ENCODE assay signal across 16 mouse cellular contexts in the genomic region with DNA sequence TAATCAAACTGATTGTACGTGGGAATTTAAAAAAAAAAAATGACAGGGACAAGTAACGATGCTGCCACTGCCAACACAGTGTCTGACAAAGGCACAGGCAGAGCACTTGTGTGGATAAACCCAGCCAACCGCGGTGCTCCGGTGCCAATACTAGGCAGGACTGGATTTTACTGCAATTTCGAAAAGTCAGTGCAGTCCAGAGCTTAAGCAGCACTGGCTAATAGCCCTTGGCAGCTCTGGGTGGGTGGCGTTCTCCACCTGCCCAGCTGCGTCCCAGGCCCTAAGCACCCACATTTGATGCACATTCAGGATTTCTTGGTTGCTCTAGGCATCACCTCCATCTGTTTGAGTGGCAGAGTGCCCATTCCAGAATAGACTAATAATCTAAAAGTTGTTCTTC. TPM values are rescaled to one million over a fixed set of nuclear protein-coding genes. Genes with fewer than 3 reads are reported as not detected.
DNase-seq lines count a peak whose midpoint lies in the region; ATAC-seq lines count a peak whose summit lies in the region.
"Had no signal": no experiment of that assay in that cellular context is flagged by ENCODE, and none has a peak within 500 bp of the region (broad histone marks: within the 10 kb centered on the region; RNA-seq: fewer than 3 reads in every experiment).

No protein-coding gene starts in this region.

- no peaks in the 10 kb centered on the region for H3K9me3 ChIP-seq in forebrain, embryonic 15.5 days
- H3K9me3 ChIP-seq in forebrain, embryonic 12.5 days = no peaks in the 10 kb centered on the region
- H3K9me3 ChIP-seq: heart, embryonic 12.5 days had no signal

- H3K9ac ChIP-seq in forebrain, embryonic 15.5 days (replicated peaks) = no peak overlapping the region
- no peak overlapping the region for H3K9ac ChIP-seq in forebrain, embryonic 12.5 days
- H3K9ac ChIP-seq: heart, embryonic 12.5 days had no signal

- 57% methylated on average over 8 of the region's 8 CpGs for WGBS in forebrain, embryonic 15.5 days
- 78% methylated on average over 8 of the region's 8 CpGs for WGBS in forebrain, embryonic 12.5 days

- DNase-seq in layer of hippocampus, adult 9-11 months = peak; percentile 35
- no peak for DNase-seq in layer of hippocampus, adult 9-10 months (ENCODE audit: low spot score)
- DNase-seq in right cerebral cortex, postnatal 4 days = peak; percentile 8
- DNase-seq in right cerebral cortex, adult 2 months (ENCODE audit: low spot score in 2 of 2) = no peak
- no peak for DNase-seq in thymus, postnatal 14 days
- DNase-seq: gastrocnemius, adult 2 months; heart, postnatal 36 days; lung, adult 18-20 months had no signal

- peaks cover 22% of the 10 kb centered on the region for H3K4me1 ChIP-seq in forebrain, embryonic 15.5 days
- peaks cover 5% of the 10 kb centered on the region for H3K4me1 ChIP-seq in forebrain, embryonic 12.5 days

- H3K27me3 ChIP-seq in forebrain, embryonic 15.5 days = no peaks in the 10 kb centered on the region
- H3K27me3 ChIP-seq in forebrain, embryonic 12.5 days = no peaks in the 10 kb centered on the region
- H3K27me3 ChIP-seq: heart, embryonic 12.5 days had no signal

- no peaks in the 10 kb centered on the region for H3K36me3 ChIP-seq in forebrain, embryonic 15.5 days
- no peaks in the 10 kb centered on the region for H3K36me3 ChIP-seq in forebrain, embryonic 12.5 days (replicated peaks)
- H3K36me3 ChIP-seq: heart, embryonic 12.5 days had no signal

- no peak for ATAC-seq in forebrain, embryonic 15.5 days (replicated peaks)
- no peak for ATAC-seq in forebrain, embryonic 12.5 days (ENCODE audit: low FRiP score)

- H3K27ac ChIP-seq in forebrain, embryonic 15.5 days (replicated peaks) = 0 out of 2 replicates have a peak overlapping the region, but pooled peaks have one; percentile 29
- H3K27ac ChIP-seq in forebrain, embryonic 12.5 days = no peak overlapping the region
- H3K27ac ChIP-seq: gastrocnemius, adult 2 months; kidney, postnatal 0 days had no signal

- H3K4me3 ChIP-seq in forebrain, embryonic 15.5 days = no peak overlapping the region
- no peak overlapping the region for H3K4me3 ChIP-seq in forebrain, embryonic 12.5 days (replicated peaks)
- H3K4me3 ChIP-seq: gastrocnemius, adult 2 months; heart, embryonic 12.5 days; myocyte had no signal

- H3K4me2 ChIP-seq in forebrain, embryonic 15.5 days (replicated peaks) = no peak overlapping the region
- no peak overlapping the region for H3K4me2 ChIP-seq in forebrain, embryonic 12.5 days
- H3K4me2 ChIP-seq: heart, embryonic 12.5 days had no signal

RNA-seq across cellular contexts. Expression of a gene that starts 3.6 kb away (rescaled TPM):
- 18.2 and 18.3 TPM in 2 replicates for polyA plus RNA-seq in forebrain, embryonic 15.5 days (2015; fragmentation: Nextera tagmentation; extraction: Ambion mirVana)
- polyA plus RNA-seq in forebrain, embryonic 12.5 days (2016; fragmentation: Nextera tagmentation; extraction: Ambion mirVana) = 22.1 and 22.6 TPM in 2 replicates

RNA-seq across cellular contexts. Expression of a gene that starts 21.6 kb away (rescaled TPM):
- polyA plus RNA-seq in forebrain, embryonic 15.5 days (2015; fragmentation: Nextera tagmentation; extraction: Ambion mirVana) = 0.19 and 0.27 TPM in 2 replicates
- polyA plus RNA-seq in forebrain, embryonic 12.5 days (2016; fragmentation: Nextera tagmentation; extraction: Ambion mirVana) = 0.12 TPM in 1 of 2 replicates, not detected in the other
- polyA plus RNA-seq: heart, embryonic 12.5 days; kidney, postnatal 0 days; liver, adult 2 months; myocyte; spleen, adult 2 months; thymus, postnatal 0 days had no signal

Comparison
In these comparisons a context has a peak if more than half of its experiments do, and no peak if none do; other contexts are left out.
1. DNase-seq: peak in layer of hippocampus, adult 9-11 months (single experiment) and right cerebral cortex, postnatal 4 days (single experiment); none in layer of hippocampus, adult 9-10 months (single experiment), right cerebral cortex, adult 2 months (0 of 2) and thymus, postnatal 14 days (single experiment).